Mouse (Mus musculus): Measurements from ENCODE around the gene 1700067K01Rik.

The 1700067K01Rik gene

GRCm38 (mm10) chr8:84011705-84012498 lies 10.6 kb downstream of the 1700067K01Rik start, which contains the start of gene 2210011C24Rik:
Gene 2210011C24Rik, minus strand, starts transcription at chr8:84012171.
- peak; percentile 79 for DNase-seq (ENCODE audit: low spot score)

- no peak for DNase-seq (ENCODE audit: low spot score)
Measured at GRCm38 (mm10) chr8:84012499-84013165, 11.3 kb downstream of the 1700067K01Rik start.

- DNase-seq (ENCODE audit: low spot score): no peak
Measured at GRCm38 (mm10) chr8:84015833-84016232, 14.5 kb downstream of the 1700067K01Rik start.

GRCm38 (mm10) chr8:84019738-84020137 lies 18.4 kb downstream of the 1700067K01Rik start:
- DNase-seq (ENCODE audit: low spot score): no peak

- no peak for DNase-seq (ENCODE audit: low spot score)
Measured at GRCm38 (mm10) chr8:84021096-84021495, 19.8 kb downstream of the 1700067K01Rik start, which contains the start of gene Palm3. Gene Palm3, plus strand, starts transcription at chr8:84021471.

- no peak for DNase-seq (ENCODE audit: low spot score)
Measured at GRCm38 (mm10) chr8:84021569-84021968, 20.3 kb downstream of the 1700067K01Rik start.

- DNase-seq (ENCODE audit: low spot score): peak; percentile 78
Measured at GRCm38 (mm10) chr8:84023085-84023484, 21.8 kb downstream of the 1700067K01Rik start.

- DNase-seq (ENCODE audit: low spot score): no peak
Measured at GRCm38 (mm10) chr8:84023631-84024030, 22.3 kb downstream of the 1700067K01Rik start.

- DNase-seq (ENCODE audit: low spot score): no peak
Measured at GRCm38 (mm10) chr8:84024171-84024570, 22.9 kb downstream of the 1700067K01Rik start.

- DNase-seq (ENCODE audit: low spot score): no peak
Measured at GRCm38 (mm10) chr8:84025863-84026262, 24.6 kb downstream of the 1700067K01Rik start.

- DNase-seq (ENCODE audit: low spot score): no peak
Measured at GRCm38 (mm10) chr8:84027449-84027848, 26.1 kb downstream of the 1700067K01Rik start.

GRCm38 (mm10) chr8:84029272-84029671 lies 28.0 kb downstream of the 1700067K01Rik start:
- DNase-seq (ENCODE audit: low spot score): no peak

- DNase-seq (ENCODE audit: low spot score): no peak
Measured at GRCm38 (mm10) chr8:84032777-84033176, 31.5 kb downstream of the 1700067K01Rik start.

- DNase-seq (ENCODE audit: low spot score): no peak
Measured at GRCm38 (mm10) chr8:84038015-84038414, 36.7 kb downstream of the 1700067K01Rik start.

- peak; percentile 71 for DNase-seq (ENCODE audit: low spot score)
Measured at GRCm38 (mm10) chr8:84039050-84039449, 37.7 kb downstream of the 1700067K01Rik start.

GRCm38 (mm10) chr8:84042066-84042947 lies 41.0 kb downstream of the 1700067K01Rik start, which contains the start of gene Il27ra:
Gene Il27ra, minus strand, starts transcription at chr8:84042589.
- DNase-seq (ENCODE audit: low spot score): peak; percentile 64

- DNase-seq (ENCODE audit: low spot score): no peak
Measured at GRCm38 (mm10) chr8:84042948-84043342, 41.6 kb downstream of the 1700067K01Rik start.

- DNase-seq (ENCODE audit: low spot score): no peak
Measured at GRCm38 (mm10) chr8:84044103-84044502, 42.8 kb downstream of the 1700067K01Rik start.

- DNase-seq (ENCODE audit: low spot score): no peak
Measured at GRCm38 (mm10) chr8:84044900-84045299, 43.6 kb downstream of the 1700067K01Rik start, which contains the start of gene Rln3. Gene Rln3, minus strand, starts transcription at chr8:84045000.

GRCm38 (mm10) chr8:84046505-84046904 lies 45.2 kb downstream of the 1700067K01Rik start:
- DNase-seq (ENCODE audit: low spot score): no peak

GRCm38 (mm10) chr8:84048171-84048570 lies 46.9 kb downstream of the 1700067K01Rik start:
- no peak for DNase-seq (ENCODE audit: low spot score)

GRCm38 (mm10) chr8:84052746-84053145 lies 51.4 kb downstream of the 1700067K01Rik start:
- DNase-seq (ENCODE audit: low spot score): no peak

Measured in lung, postnatal 25 days (tissue).